Mouse (Mus musculus) erythroblast, embryonic 14.5 days (primary cell): ENCODE data around the gene Rassf6. TPM values are rescaled to one million over a fixed set of nuclear protein-coding genes. Genes with fewer than 3 reads are reported as not detected.
"Not testable (repeated sequence)": the region's sequence is repeated elsewhere in the genome, so short reads cannot be mapped to it uniquely, and the experiment has no call there.

Experiments
- H3K27me3 ChIP-seq: 2 replicates; pipeline ENCODE4 v1.6.1; 2012; ENCODE audit warnings: inconsistent platforms; ENCODE audit not compliant: control insufficient read depth
- H3K36me3 ChIP-seq: 2 replicates; pipeline ENCODE4 v1.6.1; 2012; ENCODE audit warnings: mild to moderate bottlenecking, inconsistent platforms; ENCODE audit not compliant: control insufficient read depth
- H3K4me1 ChIP-seq: 2 replicates; pipeline ENCODE4 v1.6.1; 2012; ENCODE audit warnings: inconsistent platforms; ENCODE audit not compliant: control insufficient read depth
- H3K4me3 ChIP-seq: replicated peaks from 2 replicates; pipeline ENCODE3; 2012; ENCODE audit warnings: moderate library complexity, mild to moderate bottlenecking, inconsistent platforms
- H3K9me3 ChIP-seq: 2 replicates; pipeline ENCODE4 v1.6.1; 2012; ENCODE audit warnings: low read length, inconsistent platforms, mixed read lengths; ENCODE audit not compliant: control insufficient read depth
- GATA1 ChIP-seq: IDR thresholded peaks from 2 replicates; pipeline ENCODE4 v1.6.1; 2012; ENCODE audit warnings: low read length, inconsistent platforms, mixed read lengths
- TAL1 ChIP-seq: IDR thresholded peaks from 3 replicates; pipeline ENCODE4 v1.6.1; 2012; ENCODE audit warnings: low read length, inconsistent platforms, mixed read lengths
- polyA plus RNA-seq: library from polyadenylated mRNA; stranded (reverse); fragments of >175 nt; gene quantifications from 2 replicates; pipeline ENCODE4 v1.2.3, GENCODE M21; 2012

Gene Rassf6
- polyA plus RNA-seq, 1 experiment, result not detected

DNA sequence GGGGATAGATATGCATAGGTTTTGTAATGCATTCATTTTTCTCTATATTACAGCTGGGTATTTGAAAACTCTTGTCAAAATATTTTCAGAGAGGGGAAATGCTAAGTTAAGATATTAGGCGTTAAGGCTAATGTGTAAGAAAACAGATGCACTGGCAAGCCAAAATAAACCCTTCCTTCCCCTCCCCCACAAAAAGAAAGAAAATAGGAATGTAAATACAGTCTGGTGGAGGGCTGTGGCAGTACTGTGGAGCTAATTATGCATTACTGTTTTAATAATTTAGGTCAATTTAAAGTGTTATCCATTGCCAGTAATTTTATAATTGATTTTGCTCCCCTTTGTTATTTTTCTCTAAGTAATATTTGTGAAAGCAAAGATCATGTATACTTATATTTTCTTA, 11.9 kb downstream of the Rassf6 start:
- TF ChIP-seq TAL1 (no peak), GATA1 (no peak)
- Histone ChIP-seq H3K36me3 (no peaks in the 10 kb centered on the region; the same call in 1 of the 2 replicates), H3K9me3 (no peaks in the 10 kb centered on the region), H3K4me3 (no peak overlapping the region), H3K4me1 (no peaks in the 10 kb centered on the region), H3K27me3 (no peaks in the 10 kb centered on the region)

DNA sequence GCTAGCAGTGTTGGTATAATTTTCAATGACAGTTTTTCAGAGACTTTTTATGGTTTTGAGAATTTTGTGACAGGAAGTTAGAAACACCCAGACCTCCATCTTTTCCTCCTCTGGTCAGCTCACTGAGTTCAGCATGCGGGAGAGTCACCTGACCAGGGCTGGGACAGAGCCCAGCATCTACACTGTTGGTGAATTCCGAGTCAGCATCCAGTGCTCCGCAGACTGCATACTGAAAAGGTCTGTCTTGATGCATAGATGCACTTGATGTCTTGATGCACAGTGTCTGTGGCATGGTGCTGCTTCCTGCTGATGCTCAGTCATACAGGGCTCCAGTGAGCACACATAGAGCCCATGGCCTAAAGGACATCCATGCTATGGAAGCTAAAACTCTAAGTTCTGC, 12.4 kb downstream of the Rassf6 start:
- TF ChIP-seq TAL1, result no peak
- TF ChIP-seq GATA1, result no peak
- H3K27me3 ChIP-seq, result no peaks in the 10 kb centered on the region
- H3K4me1 ChIP-seq, result no peaks in the 10 kb centered on the region
- H3K36me3 ChIP-seq, result no peaks in the 10 kb centered on the region; the same call in 1 of the 2 replicates
- H3K4me3 ChIP-seq, result no peak overlapping the region
- H3K9me3 ChIP-seq, result no peaks in the 10 kb centered on the region

DNA sequence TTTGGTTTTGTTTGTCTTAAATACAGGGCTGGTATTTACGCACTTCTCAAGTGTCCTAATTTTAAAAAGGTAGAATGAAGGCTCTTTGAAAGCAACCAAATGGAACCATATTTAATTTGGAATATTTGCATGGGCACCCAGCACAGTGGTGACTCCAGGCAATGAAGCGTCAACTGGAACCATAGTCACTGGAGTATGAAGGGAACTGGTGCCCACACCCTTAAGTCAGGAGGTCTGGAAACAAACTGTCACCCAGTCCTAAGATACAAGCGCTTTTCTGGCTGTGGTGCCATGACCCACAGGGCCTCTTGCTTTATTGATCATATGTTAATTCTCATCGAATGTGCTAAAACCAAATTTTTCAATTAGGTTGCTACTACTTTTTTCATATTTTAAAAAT, 13.0 kb downstream of the Rassf6 start:
- TF ChIP-seq TAL1, result no peak
- TF ChIP-seq GATA1, result no peak
- Histone ChIP-seq H3K4me1 (no peaks in the 10 kb centered on the region), H3K4me3 (no peak overlapping the region), H3K9me3 (no peaks in the 10 kb centered on the region), H3K36me3 (no peaks in the 10 kb centered on the region; the same call in 1 of the 2 replicates), H3K27me3 (no peaks in the 10 kb centered on the region)

- H3K27me3 ChIP-seq, result no peaks in the 10 kb centered on the region
- no peaks in the 10 kb centered on the region for H3K4me1 ChIP-seq
- H3K36me3 ChIP-seq, result no peaks in the 10 kb centered on the region; the same call in 1 of the 2 replicates
- H3K9me3 ChIP-seq, result no peaks in the 10 kb centered on the region
- TF ChIP-seq TAL1, result no peak
- TF ChIP-seq GATA1, result no peak
- H3K4me3 ChIP-seq, result no peak overlapping the region
These were observed 15.6 kb downstream of the Rassf6 start for GRCm38 (mm10) chr5:90624708-90625425.

DNA sequence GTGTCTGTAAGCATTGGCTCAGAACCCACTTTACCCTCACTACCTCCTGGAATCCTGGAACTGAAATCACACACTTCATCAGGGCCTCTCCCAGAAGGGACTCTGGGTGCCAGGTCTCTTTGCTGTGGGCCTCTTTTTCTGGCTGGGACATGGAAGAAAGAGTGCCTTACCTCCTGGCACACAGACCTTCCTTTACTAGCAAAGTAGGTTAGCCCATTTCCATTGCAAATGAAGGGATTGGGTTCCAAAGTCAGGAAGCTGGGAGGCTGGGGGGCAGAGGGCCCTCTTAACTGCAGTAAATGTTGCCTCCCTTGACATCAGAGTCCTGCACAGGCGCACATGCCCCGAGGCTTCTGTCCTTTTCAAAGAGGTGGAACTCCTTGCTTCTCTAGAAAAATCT, 17.2 kb downstream of the Rassf6 start:
- no peaks in the 10 kb centered on the region for H3K9me3 ChIP-seq
- H3K36me3 ChIP-seq, result no peaks in the 10 kb centered on the region; the same call in 1 of the 2 replicates
- H3K27me3 ChIP-seq, result no peaks in the 10 kb centered on the region
- H3K4me1 ChIP-seq, result no peaks in the 10 kb centered on the region
- no peak for TF ChIP-seq TAL1
- no peak for TF ChIP-seq GATA1
- H3K4me3 ChIP-seq, result no peak overlapping the region

- Histone ChIP-seq H3K4me3 (no peak overlapping the region), H3K27me3 (no peaks in the 10 kb centered on the region), H3K36me3 (no peaks in the 10 kb centered on the region), H3K4me1 (no peaks in the 10 kb centered on the region), H3K9me3 (no peaks in the 10 kb centered on the region)
- TF ChIP-seq TAL1 (no peak), GATA1 (no peak)
These were observed 18.7 kb downstream of the Rassf6 start for GRCm38 (mm10) chr5:90621726-90622125.

DNA sequence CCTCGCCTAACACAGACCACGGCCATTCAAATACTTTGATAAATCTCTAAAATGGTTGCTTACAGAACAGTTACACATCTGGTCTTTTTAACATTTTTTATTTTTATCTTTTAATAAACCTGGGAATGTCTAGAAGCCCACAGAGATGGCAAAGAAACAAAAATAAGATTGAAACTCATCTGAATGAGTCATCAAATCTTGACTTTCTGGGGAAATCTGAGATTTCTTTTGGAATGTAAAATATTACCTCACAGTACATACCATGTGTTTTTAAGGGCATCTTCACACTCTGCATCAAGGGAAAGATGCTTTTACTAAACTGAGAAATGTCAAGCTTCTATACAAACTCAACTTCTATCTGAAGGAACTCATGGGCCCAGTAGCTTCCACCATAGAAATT, 19.1 kb downstream of the Rassf6 start:
- Histone ChIP-seq H3K9me3 (no peaks in the 10 kb centered on the region), H3K27me3 (no peaks in the 10 kb centered on the region), H3K4me1 (no peaks in the 10 kb centered on the region), H3K36me3 (no peaks in the 10 kb centered on the region), H3K4me3 (no peak overlapping the region)
- TF ChIP-seq GATA1, result no peak
- TF ChIP-seq TAL1, result no peak

DNA sequence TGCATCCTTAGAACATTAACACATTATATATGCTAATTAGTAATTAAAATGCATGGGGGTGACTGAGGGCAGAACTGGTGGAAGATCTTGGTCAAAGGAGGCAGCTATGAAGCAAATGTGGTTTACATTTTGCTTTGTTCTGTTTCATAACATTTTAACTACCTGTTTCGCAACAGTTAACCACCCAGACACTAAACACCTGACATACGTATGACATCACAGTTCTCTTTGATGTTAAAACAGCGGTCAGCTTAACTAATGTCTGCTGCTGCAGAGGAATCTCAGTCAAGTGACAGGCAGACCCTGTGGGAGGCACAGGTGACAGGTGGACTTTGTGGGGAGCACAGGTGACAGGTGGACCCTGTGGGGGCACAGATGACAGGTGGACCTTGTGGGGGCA, 22.6 kb downstream of the Rassf6 start:
- no peaks in the 10 kb centered on the region for H3K4me1 ChIP-seq
- H3K9me3 ChIP-seq, result no peaks in the 10 kb centered on the region
- TF ChIP-seq TAL1 (no peak), GATA1 (no peak)
- no peak overlapping the region for H3K4me3 ChIP-seq
- no peaks in the 10 kb centered on the region for H3K36me3 ChIP-seq
- H3K27me3 ChIP-seq, result no peaks in the 10 kb centered on the region

DNA sequence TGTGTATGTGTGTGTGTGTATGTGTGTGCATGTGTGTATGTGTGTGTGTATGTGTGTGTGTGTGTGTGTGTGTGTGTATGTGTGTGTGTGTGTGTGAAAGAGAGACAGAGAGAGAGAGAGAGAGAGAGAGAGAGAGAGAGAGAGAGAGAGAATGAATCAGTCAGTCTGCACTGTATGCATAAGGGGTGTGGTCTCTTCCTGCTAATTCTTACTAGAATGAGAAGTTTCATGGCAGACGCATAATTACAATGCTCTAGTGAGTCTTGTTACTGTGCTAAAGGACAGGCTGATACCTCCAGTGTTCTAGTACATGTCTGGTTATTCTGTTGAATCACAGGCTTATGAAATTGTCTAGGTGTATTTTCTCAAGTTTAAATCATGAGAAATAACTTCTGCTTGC, 27.7 kb downstream of the Rassf6 start:
- H3K36me3 ChIP-seq, H3K4me1 ChIP-seq, H3K9me3 ChIP-seq, H3K27me3 ChIP-seq, H3K4me3 ChIP-seq: not testable (repeated sequence)

DNA sequence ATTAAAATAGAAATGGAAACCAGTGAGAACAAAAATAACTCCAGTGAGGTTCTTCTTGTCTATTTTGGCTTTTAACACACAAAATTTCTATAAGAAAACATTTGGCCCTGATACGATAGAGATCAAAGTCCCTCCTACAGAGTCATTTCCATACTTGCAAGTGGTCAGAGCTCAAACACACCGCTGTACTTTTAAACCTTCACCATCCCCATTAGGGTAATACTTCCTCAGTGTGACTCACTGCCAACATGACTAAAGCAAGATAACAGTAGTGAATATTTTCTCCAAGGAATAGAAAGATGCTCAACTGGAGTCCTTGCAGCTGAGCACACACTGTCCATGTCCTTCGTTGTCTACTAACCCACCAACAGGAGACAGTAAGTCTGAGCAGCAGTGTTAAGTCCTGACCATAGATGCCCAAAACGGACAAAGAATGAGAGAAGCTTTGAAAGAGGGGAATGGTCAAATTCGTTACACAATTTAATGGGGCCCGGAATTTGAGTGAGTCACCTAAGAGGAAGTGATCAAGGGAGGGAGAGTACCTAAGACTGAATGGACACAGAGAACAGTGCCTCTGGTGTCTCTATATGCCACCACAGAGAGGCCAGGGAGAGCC, 28.4 kb downstream of the Rassf6 start:
- TF ChIP-seq GATA1, result no peak
- TF ChIP-seq TAL1, result no peak
- no peaks in the 10 kb centered on the region for H3K9me3 ChIP-seq
- no peaks in the 10 kb centered on the region for H3K4me1 ChIP-seq
- H3K4me3 ChIP-seq, result no peak overlapping the region
- H3K36me3 ChIP-seq, result no peaks in the 10 kb centered on the region; the same call in 1 of the 2 replicates
- no peaks in the 10 kb centered on the region for H3K27me3 ChIP-seq
